Mouse (Mus musculus) right cerebral cortex, postnatal 14 days (tissue): ENCODE data around the gene Hist1h2an.
"Not testable (repeated sequence)": the region's sequence is repeated elsewhere in the genome, so short reads cannot be mapped to it uniquely, and the experiment has no call there.

Source experiments
- DNase-seq: peaks from one replicate; pipeline ENCODE4 v3.0.0; 2022

Gene Hist1h2an

DNA sequence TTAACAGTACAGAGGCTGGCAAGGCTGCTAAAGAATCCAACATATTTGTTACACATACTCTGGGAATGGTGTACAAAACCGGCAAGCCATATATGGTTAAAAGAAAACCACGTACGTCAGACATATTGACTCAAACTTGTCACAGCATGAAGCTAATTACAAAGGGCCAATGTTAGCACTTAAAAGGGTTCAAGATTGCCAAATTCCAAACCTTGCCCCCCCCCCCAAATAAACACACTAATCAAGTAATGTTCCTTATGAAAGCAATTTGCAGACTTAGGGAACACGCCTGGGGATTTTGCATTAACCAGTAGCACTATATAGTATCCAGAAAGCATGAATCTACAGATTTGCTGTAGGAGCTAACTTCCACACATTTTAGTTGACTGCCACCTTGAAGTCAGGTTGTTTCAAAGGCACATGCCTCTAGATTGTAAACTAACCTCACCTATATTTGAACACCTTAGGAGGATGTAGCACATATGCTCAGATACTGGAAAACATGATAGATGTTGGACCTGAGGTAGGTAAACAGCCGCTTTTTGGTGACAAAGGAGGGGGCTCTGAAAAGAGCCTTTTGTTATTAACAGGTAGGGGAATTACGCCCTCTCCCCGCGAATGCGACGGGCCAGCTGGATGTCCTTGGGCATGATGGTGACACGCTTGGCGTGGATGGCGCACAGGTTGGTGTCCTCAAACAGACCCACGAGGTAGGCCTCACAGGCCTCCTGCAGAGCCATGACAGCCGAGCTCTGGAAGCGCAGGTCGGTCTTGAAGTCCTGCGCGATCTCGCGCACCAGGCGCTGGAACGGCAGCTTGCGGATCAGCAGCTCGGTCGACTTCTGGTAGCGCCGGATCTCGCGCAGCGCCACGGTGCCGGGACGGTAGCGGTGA, 4.4 kb downstream of the Hist1h2an start:
- not testable (repeated sequence) for DNase-seq

DNA sequence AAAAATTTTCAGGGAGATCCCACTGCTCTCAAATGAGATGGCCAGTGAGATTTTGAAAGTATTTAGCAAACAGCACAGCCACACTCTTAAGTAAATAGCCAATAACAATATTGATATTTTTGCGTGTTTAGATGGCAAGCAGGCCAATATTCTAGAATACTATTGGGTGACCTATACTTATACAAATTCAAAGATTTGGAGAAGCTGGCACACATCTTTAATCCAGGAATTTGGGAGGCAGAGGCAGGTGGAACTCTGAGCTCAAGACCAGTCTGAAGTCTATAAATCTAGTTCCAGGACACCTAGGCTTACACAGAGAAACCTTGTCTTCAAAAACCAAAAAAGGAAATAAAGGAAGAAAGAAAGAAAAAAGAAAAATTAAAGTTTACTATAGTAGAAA, 5.4 kb downstream of the Hist1h2an start:
- DNase-seq: no peak

DNA sequence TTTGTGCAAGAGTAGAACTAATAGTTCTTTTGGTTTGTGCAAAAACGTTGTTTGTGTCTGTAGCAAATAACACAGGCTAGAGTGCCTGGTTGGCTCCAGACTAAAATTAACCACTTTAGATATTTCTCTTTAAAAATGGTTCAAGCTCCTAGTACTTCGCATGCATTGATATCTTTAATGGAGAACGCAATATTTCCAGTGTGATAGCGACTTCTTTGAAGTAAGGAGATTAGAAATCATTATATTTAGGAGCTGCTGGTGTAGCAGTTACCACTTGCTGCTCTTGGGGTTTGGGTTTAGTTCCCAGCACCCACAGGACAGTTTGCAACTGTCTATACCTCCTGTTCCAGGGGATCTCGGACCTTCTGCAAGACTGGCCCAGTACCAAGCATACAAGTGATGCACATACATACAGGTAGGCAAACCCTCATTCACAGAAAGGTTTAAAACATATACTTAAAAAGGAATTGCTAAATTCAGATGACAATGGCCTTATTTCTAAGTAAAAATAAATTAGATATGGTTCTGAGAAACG, 5.9 kb downstream of the Hist1h2an start:
- DNase-seq: no peak

DNA sequence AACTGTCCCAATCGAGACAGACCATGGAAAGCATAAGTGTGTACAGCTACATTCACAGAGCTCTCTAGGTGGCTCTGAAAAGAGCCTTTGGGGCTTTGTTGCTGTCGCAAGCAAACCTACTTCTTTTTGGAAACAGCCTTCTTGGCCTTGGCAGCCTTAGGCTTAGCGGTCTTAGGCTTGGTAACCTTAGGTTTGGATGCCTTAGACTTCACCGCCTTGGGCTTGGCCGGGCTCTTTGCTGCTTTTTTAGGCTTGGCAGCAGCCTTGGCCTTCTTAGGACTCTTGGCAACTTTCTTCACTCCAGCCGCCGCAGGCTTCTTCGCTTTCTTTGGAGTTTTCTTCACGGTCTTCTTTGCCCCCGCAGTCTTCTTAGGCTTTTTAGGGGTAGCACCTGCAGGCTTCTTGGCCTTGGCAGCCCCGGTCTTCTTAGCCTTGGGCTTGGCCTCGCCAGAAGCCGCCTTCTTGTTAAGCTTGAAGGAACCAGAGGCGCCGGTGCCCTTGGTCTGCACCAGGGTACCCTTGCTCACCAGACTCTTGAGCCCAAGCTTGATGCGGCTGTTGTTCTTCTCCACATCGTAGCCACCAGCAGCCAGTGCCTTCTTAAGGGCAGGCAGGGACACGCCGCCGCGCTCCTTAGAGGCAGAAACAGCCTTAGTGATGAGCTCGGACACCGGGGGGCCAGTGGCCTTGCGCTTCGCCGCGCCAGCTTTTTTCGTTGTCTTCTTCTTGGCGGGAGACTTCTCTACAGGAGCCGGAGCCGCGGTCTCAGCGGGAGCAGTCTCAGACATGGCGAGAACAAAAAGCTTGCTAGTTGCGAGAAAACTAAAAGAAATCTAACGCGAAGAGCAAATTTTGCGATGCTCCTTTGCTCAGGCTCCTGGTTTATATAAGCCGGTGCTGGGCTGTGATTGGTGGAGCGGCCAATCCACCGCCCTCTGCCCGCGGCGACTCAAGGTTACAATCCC, 7.0 kb downstream of the Hist1h2an start, which contains the start of gene Hist1h1b:
TSS of gene Hist1h1b (minus strand) at position 859 of the 965 bp plus-strand sequence.
- peak; percentile 19 for DNase-seq

DNA sequence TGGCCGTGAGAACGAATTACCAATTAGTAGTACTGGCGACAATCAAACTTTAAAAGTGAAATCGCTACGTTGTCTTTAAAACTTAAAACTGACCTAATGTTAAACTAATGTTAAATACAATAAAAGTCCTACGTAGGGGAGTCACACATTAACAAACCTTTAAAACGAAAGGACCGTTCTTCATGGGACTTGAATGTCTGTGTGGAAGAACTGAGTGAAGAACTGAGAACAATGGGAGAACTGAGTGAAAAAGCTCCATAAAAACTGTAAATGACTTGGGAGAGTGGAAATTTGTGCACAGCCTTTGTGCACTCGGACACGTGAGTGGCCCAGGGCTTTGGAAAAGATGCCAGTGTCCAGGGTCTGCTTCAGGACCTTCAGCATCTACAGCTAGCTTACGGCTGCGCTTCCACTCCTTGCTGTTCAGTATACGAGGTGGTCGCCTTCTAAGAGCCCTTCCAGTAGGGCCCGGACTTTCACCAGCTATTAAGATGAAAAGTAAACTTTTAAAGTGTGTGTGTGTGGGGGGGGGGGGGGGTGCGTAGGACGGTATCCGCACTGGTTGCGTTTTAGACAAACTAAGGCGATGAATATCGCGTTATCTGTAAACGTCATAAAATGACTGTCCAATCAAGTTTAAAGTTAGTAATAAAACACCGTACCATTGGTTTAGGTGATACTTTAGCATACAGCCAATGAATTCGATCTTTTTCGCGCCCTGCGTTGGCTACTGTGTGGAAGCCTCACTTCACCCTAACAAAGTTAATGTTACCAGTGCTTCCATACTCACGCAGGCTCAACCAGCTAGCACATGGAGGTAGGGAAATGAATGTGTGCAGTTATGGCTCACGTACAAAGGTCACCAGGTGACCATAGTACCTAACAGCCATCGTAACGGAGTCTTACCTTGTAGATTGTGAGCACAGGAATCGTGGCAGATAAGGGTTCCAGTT, 7.9 kb downstream of the Hist1h2an start:
- peak; percentile 61 for DNase-seq

DNA sequence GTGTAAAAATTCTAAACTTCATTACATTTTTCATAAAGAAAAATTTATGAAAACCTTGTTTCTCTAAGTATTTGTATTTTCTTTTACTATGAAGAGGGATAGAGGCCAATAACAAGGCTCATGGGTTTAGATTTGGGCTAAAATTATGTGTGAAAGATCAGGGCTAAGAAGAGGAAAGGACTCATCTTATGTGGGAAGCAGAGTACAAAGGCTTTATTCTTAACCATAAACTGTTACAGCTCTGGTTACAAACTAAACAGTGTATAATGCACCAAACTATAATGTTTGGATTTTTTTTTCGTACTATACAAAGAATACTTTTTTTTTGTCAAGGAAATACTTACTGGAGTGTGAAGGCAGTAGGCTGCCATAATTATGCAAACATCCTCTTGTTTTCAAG, 31.3 kb downstream of the Hist1h2an start:
- no peak for DNase-seq

DNA sequence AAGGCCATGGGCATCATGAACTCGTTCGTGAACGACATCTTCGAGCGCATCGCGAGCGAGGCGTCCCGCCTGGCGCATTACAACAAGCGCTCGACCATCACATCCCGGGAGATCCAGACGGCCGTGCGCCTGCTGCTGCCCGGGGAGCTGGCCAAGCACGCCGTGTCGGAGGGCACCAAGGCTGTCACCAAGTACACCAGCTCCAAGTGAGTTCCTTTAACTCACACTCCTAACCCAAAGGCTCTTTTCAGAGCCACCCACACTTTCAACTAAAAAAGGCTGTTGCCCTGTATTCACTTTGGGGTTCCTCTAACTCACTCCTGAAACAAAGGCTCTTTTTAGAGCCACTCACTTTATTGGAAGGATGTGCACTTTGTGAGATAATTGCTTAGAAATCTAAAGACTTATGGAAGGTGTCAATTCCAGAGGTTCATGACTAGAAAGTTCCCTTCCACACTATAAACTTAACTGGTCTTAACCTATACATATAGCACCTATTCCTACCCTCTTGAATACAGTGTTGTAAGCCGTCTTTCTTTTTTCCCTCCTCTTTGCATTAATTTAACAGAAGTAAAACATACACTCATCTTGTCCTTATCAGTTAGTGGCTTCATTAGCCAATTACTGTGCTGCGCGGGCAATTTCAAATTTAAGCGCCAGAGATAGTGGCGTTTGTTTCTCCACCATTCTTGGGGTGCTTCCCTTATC, 32.6 kb downstream of the Hist1h2an start:
- DNase-seq: peak; percentile 29

DNA sequence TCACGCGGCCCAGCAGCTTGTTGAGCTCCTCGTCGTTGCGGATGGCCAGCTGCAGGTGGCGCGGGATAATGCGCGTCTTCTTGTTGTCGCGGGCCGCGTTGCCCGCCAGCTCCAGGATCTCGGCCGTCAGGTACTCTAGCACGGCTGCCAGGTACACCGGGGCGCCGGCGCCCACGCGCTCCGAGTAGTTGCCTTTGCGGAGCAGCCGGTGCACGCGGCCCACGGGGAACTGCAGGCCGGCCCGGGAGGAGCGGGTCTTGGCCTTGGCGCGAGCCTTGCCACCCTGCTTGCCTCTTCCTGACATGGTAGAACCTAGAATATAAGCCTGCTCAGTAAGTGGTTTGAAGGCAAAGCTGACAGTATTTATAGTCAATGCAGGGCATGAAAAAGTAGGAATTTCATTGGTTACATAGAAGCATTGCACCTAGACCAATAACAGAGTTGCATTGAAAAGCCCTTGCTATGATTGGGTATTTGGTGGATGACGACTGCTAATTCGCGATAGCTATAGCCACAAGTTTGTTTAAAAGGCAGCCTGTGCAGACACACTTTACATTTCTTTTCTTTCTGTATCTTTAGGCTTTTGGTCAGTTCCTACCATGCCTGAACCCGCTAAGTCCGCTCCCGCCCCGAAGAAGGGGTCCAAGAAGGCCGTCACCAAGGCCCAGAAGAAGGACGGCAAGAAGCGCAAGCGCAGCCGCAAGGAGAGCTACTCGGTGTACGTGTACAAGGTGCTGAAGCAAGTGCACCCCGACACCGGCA, 33.3 kb downstream of the Hist1h2an start, which contains the start of the genes Hist1h2ak and Hist1h2bn:
TSS of gene Hist1h2ak (minus strand) at position 304 of the 762 bp plus-strand sequence.
TSS of gene Hist1h2bn (plus strand) at position 600 of the 762 bp plus-strand sequence.
- DNase-seq: peak; percentile 19

DNA sequence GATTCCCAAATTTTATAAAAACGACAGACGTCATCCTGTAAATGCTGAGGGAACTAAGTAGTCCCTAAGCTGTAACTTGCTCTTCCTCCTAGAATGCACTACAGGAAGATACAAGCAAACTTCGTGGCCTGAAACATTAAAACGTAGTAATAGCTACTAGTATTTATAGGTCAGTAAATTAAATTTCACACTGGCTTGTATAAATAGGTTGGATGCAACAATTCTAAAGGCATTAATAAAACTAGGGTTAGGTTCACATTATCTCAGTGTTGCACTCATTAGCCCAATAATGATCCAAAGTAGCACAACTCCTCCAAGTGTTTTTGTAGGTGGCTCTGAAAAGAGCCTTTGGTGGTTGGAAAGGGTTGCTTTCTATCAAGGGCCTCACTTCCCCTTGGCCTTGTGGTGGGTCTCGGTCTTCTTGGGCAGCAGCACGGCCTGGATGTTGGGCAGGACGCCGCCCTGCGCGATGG, 33.9 kb downstream of the Hist1h2an start:
- no peak for DNase-seq

DNA sequence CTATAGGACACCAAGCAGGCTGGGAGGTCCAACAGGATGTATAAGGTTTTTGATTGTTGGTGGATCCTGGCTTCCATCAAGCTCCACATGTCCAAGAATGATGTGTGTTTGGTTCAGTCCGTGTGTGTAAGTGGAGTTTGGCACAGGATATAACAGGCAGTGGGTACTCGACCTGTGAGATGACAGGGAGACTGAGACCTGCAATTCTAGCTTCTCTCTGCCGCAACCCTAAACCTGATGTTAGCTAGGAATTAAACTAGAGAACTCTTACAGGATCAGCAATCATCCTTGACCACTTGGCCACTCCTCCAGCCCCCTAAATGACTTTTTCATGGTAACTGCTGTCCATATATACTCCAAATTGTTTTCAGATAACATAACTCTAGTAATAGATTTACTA, 34.7 kb downstream of the Hist1h2an start:
- DNase-seq: no peak

DNA sequence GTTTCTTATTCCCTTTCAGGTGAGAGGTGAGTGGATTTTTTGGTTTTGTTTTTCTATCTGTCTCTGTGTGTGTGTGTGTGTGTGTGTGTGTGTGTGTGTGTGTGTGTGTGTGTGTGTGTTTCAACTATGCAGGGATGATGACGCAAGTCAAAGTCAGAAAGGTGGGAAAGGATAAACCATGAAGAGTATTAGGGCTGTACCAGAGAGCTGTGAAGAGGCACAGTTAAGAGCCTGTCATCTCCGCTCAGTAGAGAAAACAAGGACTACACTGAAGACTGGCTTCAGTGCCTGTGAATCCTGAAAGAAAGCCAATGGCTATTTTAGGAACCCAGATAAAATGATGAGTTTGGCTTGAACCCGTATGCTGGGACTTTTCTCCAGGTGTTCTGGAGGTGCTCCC, 35.2 kb downstream of the Hist1h2an start:
- no peak for DNase-seq

DNA sequence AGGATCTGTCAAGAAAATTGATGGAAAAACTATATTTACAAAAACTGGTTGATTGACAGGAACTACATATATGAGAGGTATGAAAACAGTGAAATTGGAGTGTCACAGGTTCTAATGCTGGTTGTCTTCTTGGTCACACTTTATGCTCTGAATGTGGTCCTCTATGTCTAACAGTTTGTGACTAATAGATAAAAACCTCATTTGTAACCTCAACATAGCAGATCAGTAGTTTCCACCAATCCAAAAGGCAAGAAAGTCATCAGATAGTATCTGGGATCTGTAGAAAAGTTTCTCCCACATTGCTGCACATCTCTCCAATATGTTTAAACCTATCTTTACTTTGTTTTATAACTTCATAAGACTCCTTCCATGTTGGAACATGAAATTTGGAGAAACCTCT, 35.6 kb downstream of the Hist1h2an start:
- DNase-seq: no peak

DNA sequence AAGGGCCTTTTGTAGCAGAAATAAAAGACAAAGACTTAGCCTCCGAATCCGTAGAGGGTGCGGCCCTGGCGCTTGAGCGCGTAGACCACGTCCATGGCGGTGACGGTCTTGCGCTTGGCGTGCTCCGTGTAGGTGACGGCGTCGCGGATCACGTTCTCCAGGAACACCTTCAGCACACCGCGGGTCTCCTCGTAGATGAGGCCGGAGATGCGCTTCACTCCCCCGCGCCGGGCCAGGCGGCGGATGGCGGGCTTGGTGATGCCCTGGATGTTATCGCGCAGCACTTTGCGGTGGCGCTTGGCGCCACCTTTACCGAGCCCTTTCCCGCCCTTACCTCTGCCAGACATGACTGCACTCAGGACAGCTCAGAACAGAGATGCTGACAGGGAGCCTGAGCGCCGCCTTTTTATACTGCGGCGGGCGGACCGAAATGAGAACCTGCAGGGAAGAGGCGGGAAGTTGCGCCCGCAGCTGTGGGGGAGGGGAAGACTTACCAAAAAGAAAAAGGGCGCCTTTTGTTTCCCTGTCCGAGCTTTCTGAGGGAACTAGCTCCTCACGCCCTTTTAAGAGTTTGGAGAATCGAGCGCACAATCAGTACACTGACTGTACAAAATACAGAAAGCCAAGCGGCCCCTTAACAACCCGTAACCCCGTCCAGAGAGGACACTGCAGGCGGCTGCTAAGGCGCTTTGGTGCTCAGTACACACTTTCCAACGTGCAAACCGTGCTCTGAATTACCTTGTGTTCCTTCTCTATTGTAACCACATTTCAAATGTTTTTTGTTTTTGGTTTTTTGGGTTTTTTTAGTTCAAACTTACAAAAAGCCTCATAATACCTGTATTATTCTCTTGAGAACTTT, 36.6 kb downstream of the Hist1h2an start, which contains the start of gene Hist1h4k:
TSS of gene Hist1h4k (minus strand) at position 347 of the 859 bp plus-strand sequence.
- DNase-seq: peak; percentile 91

DNA sequence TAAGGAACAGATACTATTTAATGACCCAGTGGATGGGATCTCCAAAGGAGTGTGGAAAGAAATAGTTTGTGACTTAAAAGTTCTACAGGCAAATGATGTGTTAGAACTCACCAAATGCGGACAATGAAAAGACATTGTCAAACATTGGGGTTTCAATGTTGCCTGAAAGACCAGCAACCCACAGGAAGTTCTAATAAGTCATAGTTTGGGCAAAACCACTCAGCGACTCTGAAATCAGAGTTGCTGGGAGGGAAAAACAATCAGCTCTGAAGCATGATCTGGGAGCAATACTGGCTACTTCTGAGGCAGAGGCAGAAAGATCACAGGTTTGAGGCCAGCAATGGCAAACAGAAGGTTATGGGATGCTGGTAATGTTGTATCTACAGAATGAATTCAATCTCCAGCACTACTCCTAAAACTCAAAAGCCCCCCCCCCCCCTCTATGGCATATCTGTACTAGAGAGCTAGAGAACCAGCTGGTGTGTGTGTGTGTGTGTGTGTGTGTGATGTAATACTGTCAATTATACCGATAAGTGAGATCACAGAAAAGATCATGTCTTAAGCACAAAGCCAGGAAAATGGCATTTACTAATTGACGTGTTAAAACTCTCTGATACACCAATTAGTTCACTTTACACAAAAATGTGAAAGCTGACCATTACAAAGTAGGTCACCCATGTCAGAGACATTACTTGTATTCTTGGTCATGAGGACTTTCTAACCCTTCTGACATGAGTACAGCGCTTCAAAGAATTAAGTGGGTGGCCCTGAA, 37.4 kb downstream of the Hist1h2an start:
- DNase-seq: no peak

DNA sequence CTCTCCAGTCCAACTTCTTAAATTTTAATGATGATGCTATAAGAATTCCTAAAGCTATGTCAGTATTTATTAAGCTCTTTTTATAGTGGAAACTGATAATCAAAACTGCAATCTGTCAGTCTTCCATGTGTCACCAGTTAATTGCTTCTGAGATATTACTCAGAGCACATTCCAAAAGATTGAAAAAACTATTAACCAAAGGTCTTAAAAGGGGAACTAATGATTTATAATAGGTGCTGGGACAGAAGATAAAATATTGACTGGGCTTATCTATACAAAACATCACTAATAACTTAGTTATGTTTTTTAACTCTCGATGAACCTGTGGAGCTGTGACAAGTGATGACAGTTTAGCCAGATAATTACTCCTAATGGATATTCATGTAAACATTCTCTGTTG, 42.0 kb downstream of the Hist1h2an start:
- DNase-seq: no peak
